Mouse (Mus musculus) gastrocnemius, adult 8-10 months (tissue): ENCODE measurements around the gene 2310039H08Rik. TPM values are rescaled to one million over a fixed set of nuclear protein-coding genes. Genes with fewer than 3 reads are reported as not detected.
"Not testable (repeated sequence)": the region's sequence is repeated elsewhere in the genome, so short reads cannot be mapped to it uniquely, and the experiment has no call there.

Experiments
- DNase-seq, 2 experiments: peaks; one replicate each; pipeline ENCODE4 v3.0.0; 2022; ENCODE audit warnings: low spot score in 2 of 2
- total RNA-seq, 4 experiments: library from RNA; stranded (reverse); gene quantifications; 2 replicates each; pipeline ENCODE4 v1.2.4; 2022

2310039H08Rik gene
- total RNA-seq, 4 experiments from 2014 or later: 37.5 to 45.9 (median 39.9) TPM

- DNase-seq: no peak
Observed at GRCm38 (mm10) chr17:46758753-46759152, 13.7 kb upstream of the 2310039H08Rik start.

GRCm38 (mm10) chr17:46763544-46763943, 8.9 kb upstream of the 2310039H08Rik start, which contains the start of gene Ptcra:
Gene Ptcra, minus strand, starts transcription at chr17:46763712.
- no peak for DNase-seq

GRCm38 (mm10) chr17:46764916-46765315, 7.5 kb upstream of the 2310039H08Rik start:
- not testable (repeated sequence) for DNase-seq

GRCm38 (mm10) chr17:46767868-46768267, 4.6 kb upstream of the 2310039H08Rik start:
- no peak for DNase-seq

- no peak for DNase-seq
Observed at GRCm38 (mm10) chr17:46770546-46770945, 1.9 kb upstream of the 2310039H08Rik start.

- DNase-seq: no peak
Observed at GRCm38 (mm10) chr17:46771025-46771424, 1.4 kb upstream of the 2310039H08Rik start.

GRCm38 (mm10) chr17:46771616-46772015, 819 bp upstream of the 2310039H08Rik start:
- DNase-seq: peak in 1 of 2 experiments; percentile 11

GRCm38 (mm10) chr17:46772038-46772403, 414 bp upstream of the 2310039H08Rik start:
- DNase-seq: no peak

- no peak for DNase-seq
Observed at GRCm38 (mm10) chr17:46773278-46774130, 1.1 kb downstream of the 2310039H08Rik start.

- no peak for DNase-seq
Observed at GRCm38 (mm10) chr17:46774131-46774472, 1.7 kb downstream of the 2310039H08Rik start.

GRCm38 (mm10) chr17:46775070-46775469, 2.6 kb downstream of the 2310039H08Rik start:
- no peak for DNase-seq

GRCm38 (mm10) chr17:46776087-46776486, 3.7 kb downstream of the 2310039H08Rik start:
- DNase-seq: no peak

GRCm38 (mm10) chr17:46781876-46782275, 9.4 kb downstream of the 2310039H08Rik start:
- DNase-seq: no peak

- peak; percentile 73 to 83 for DNase-seq
Observed at GRCm38 (mm10) chr17:46782341-46783221, 10.1 kb downstream of the 2310039H08Rik start, which contains the start of gene Rpl7l1. Gene Rpl7l1, minus strand, starts transcription at chr17:46782672.

- DNase-seq: no peak
Observed at GRCm38 (mm10) chr17:46783222-46783565, 10.8 kb downstream of the 2310039H08Rik start.

GRCm38 (mm10) chr17:46786952-46787351, 14.5 kb downstream of the 2310039H08Rik start:
- DNase-seq: no peak

- DNase-seq: not testable (repeated sequence)
Observed at GRCm38 (mm10) chr17:46787974-46788373, 15.5 kb downstream of the 2310039H08Rik start.

- no peak for DNase-seq
Observed at GRCm38 (mm10) chr17:46792963-46793362, 20.5 kb downstream of the 2310039H08Rik start.

GRCm38 (mm10) chr17:46796743-46797142, 24.3 kb downstream of the 2310039H08Rik start:
- no peak for DNase-seq

GRCm38 (mm10) chr17:46797386-46797785, 25.0 kb downstream of the 2310039H08Rik start:
- DNase-seq: no peak

GRCm38 (mm10) chr17:46799680-46800079, 27.2 kb downstream of the 2310039H08Rik start:
- no peak for DNase-seq

GRCm38 (mm10) chr17:46801761-46802160, 29.3 kb downstream of the 2310039H08Rik start:
- no peak for DNase-seq
